Mouse (Mus musculus) MEL (cell line): Measurements from ENCODE around the gene Nkx2-3. TPM values are rescaled to one million over a fixed set of nuclear protein-coding genes. Genes with fewer than 3 reads are reported as not detected.

Experiments used
- DNase-seq: peaks from one replicate; pipeline ENCODE4 v3.0.0; 2011; ENCODE audit warnings: low read depth, low spot score
- H3K27ac ChIP-seq: 2 replicates; pipeline ENCODE4 v1.5.1; 2012; ENCODE audit warnings: low read depth, mild to moderate bottlenecking, control low read depth, low read length, moderate library complexity; ENCODE audit not compliant: control insufficient read depth
- H3K27me3 ChIP-seq, 2 experiments: fragments of 150-350 bp in 1 of 2; sonication (generic) in 1 of 2; 2 replicates each; pipeline ENCODE4 v1.6.1; 2012; ENCODE audit warnings: low read length in 2 of 2, mild to moderate bottlenecking in 2 of 2, improper control_type of control experiment in 1 of 2, moderate library complexity in 1 of 2; ENCODE audit not compliant: insufficient read depth in 2 of 2, control insufficient read depth in 1 of 2
- H3K36me3 ChIP-seq, 2 experiments: 2 replicates each; pipeline ENCODE4 v1.6.1; 2012 to 2014; ENCODE audit warnings: low read length in 2 of 2, improper control_type of control experiment in 1 of 2, inconsistent platforms in 1 of 2, mild to moderate bottlenecking in 1 of 2; ENCODE audit not compliant: insufficient read depth in 2 of 2, control insufficient read depth in 1 of 2
- H3K4me1 ChIP-seq, 2 experiments: fragments of 150-350 bp in 1 of 2; sonication (generic) in 1 of 2; 2 replicates each; pipeline ENCODE4 v1.6.1; 2012; ENCODE audit warnings: low read length in 2 of 2, improper control_type of control experiment in 1 of 2, mild to moderate bottlenecking in 1 of 2; ENCODE audit not compliant: insufficient read depth in 2 of 2, control insufficient read depth in 1 of 2
- H3K4me3 ChIP-seq, 2 experiments: fragments of 150-350 bp in 1 of 2; sonication (generic) in 1 of 2; 2 replicates each; pipeline ENCODE4 v1.5.1; 2012; ENCODE audit warnings: low read depth in 2 of 2, low read length in 2 of 2, mild to moderate bottlenecking in 2 of 2, moderate library complexity in 2 of 2, control low read depth in 1 of 2, improper control_type of control experiment in 1 of 2; ENCODE audit not compliant: control insufficient read depth in 1 of 2, insufficient read depth in 1 of 2
- H3K79me2 ChIP-seq: 2 replicates; pipeline ENCODE4 v1.6.1; 2012; ENCODE audit warnings: mild to moderate bottlenecking, low read length, moderate library complexity; ENCODE audit not compliant: control insufficient read depth, poor library complexity, insufficient read depth
- H3K9ac ChIP-seq: 2 replicates; pipeline ENCODE4 v1.6.1; 2012; ENCODE audit warnings: low read depth, mild to moderate bottlenecking, control low read depth, low read length, moderate library complexity; ENCODE audit not compliant: control insufficient read depth, poor library complexity, severe bottlenecking
- H3K9me3 ChIP-seq: fragments of 150-350 bp; sonication (generic); replicated peaks from 2 replicates; pipeline ENCODE4 v1.6.1; 2012; ENCODE audit warnings: mild to moderate bottlenecking, low read length, improper control_type of control experiment, moderate library complexity; ENCODE audit not compliant: insufficient read depth
- CTCF ChIP-seq, 3 experiments: IDR thresholded peaks in 2 of 3; conservative IDR thresholded peaks in 1 of 3; 2 replicates each; pipeline ENCODE4 v1.5.1; 2011 to 2012; ENCODE audit warnings: low read length in 3 of 3, low read depth in 2 of 3, mild to moderate bottlenecking in 2 of 3, improper control_type of control experiment in 1 of 3, inconsistent platforms in 1 of 3, mixed read lengths in 1 of 3, moderate library complexity in 1 of 3; ENCODE audit not compliant: control insufficient read depth in 1 of 3, insufficient read depth in 1 of 3, poor library complexity in 1 of 3, severe bottlenecking in 1 of 3
- EP300 ChIP-seq, 2 experiments: IDR thresholded peaks; 2 replicates each; pipeline ENCODE4 v1.6.1; 2011; ENCODE audit warnings: improper control_type of control experiment in 2 of 2, low read length in 2 of 2, low read depth in 1 of 2, mild to moderate bottlenecking in 1 of 2
- ETS1 ChIP-seq: IDR thresholded peaks from 2 replicates; pipeline ENCODE4 v1.6.1; 2012; ENCODE audit warnings: low read depth, mild to moderate bottlenecking, inconsistent platforms, low read length, improper control_type of control experiment, moderate library complexity
- HCFC1 ChIP-seq: IDR thresholded peaks from 2 replicates; pipeline ENCODE4 v1.6.1; 2012; ENCODE audit warnings: low read depth, mild to moderate bottlenecking, inconsistent platforms, low read length, improper control_type of control experiment, moderate library complexity
- JUND ChIP-seq: IDR thresholded peaks from 2 replicates; pipeline ENCODE4 v1.6.1; 2011; ENCODE audit warnings: low read depth, mild to moderate bottlenecking, improper control_type of control experiment, low read length
- MAFK ChIP-seq: IDR thresholded peaks from 2 replicates; pipeline ENCODE4 v1.6.1; 2011; ENCODE audit warnings: low read depth, mild to moderate bottlenecking, low read length, improper control_type of control experiment, borderline replicate concordance
- MYB ChIP-seq: IDR thresholded peaks from 2 replicates; pipeline ENCODE4 v1.6.1; 2011; ENCODE audit warnings: mild to moderate bottlenecking, low read depth, low read length, improper control_type of control experiment
- NELFE ChIP-seq: IDR thresholded peaks from 2 replicates; pipeline ENCODE4 v1.6.1; 2011; ENCODE audit warnings: low read depth, low read length, improper control_type of control experiment
- POLR2AphosphoS5 ChIP-seq: IDR thresholded peaks from 2 replicates; pipeline ENCODE4 v1.6.1; 2012; ENCODE audit warnings: low read depth, borderline replicate concordance, mild to moderate bottlenecking, inconsistent platforms, low read length, moderate library complexity, mixed read lengths
- RAD21 ChIP-seq: IDR thresholded peaks from 2 replicates; pipeline ENCODE4 v1.6.1; 2011; ENCODE audit warnings: mild to moderate bottlenecking, low read depth, low read length, improper control_type of control experiment
- RCOR1 ChIP-seq: IDR thresholded peaks from 2 replicates; pipeline ENCODE4 v1.6.1; 2012; ENCODE audit warnings: low read depth, mild to moderate bottlenecking, inconsistent platforms, low read length, improper control_type of control experiment
- SIN3A ChIP-seq: IDR thresholded peaks from 2 replicates; pipeline ENCODE4 v1.6.1; 2012; ENCODE audit warnings: low read length, improper control_type of control experiment, inconsistent platforms
- SMC3 ChIP-seq: IDR thresholded peaks from 2 replicates; pipeline ENCODE4 v1.6.1; 2011; ENCODE audit warnings: low read depth, low read length, improper control_type of control experiment
- TBP ChIP-seq: IDR thresholded peaks from 2 replicates; pipeline ENCODE4 v1.8.0; 2011; ENCODE audit warnings: low read depth, low read length, improper control_type of control experiment
- TCF12 ChIP-seq: IDR thresholded peaks from 2 replicates; pipeline ENCODE4 v1.6.1; 2014; ENCODE audit warnings: low read depth, mild to moderate bottlenecking, inconsistent platforms, low read length, improper control_type of control experiment, moderate library complexity
- UBTF ChIP-seq: IDR thresholded peaks from 2 replicates; pipeline ENCODE4 v1.6.1; 2012; ENCODE audit warnings: low read depth, mild to moderate bottlenecking, inconsistent platforms, low read length, improper control_type of control experiment, moderate library complexity, borderline replicate concordance; ENCODE audit not compliant: insufficient read depth
- USF1 ChIP-seq: IDR thresholded peaks from 2 replicates; pipeline ENCODE4 v1.6.1; 2014; ENCODE audit warnings: low read depth, mild to moderate bottlenecking, inconsistent platforms, low read length, improper control_type of control experiment, moderate library complexity
- ZC3H11A ChIP-seq: IDR thresholded peaks from 2 replicates; pipeline ENCODE4 v1.6.1; 2012; ENCODE audit warnings: low read depth, mild to moderate bottlenecking, inconsistent platforms, low read length, improper control_type of control experiment
- ZMIZ1 ChIP-seq: IDR thresholded peaks from 2 replicates; pipeline ENCODE4 v1.6.1; 2012; ENCODE audit warnings: low read depth, mild to moderate bottlenecking, inconsistent platforms, low read length, improper control_type of control experiment, moderate library complexity
- polyA plus RNA-seq, 2 experiments: library from polyadenylated mRNA; stranded (reverse) in 1 of 2; unstranded in 1 of 2; fragments of >175 nt in 1 of 2; fragments of >200 nt in 1 of 2; gene quantifications; 2 replicates each; pipeline versions ENCODE4 v1.2.1 to v1.2.4; 2012; ENCODE audit warnings: low replicate concordance in 2 of 2, low read depth in 1 of 2; ENCODE audit not compliant: insufficient read length in 2 of 2, insufficient read depth in 1 of 2, missing spikeins in 1 of 2
- total RNA-seq: library from RNA; depleted of rRNA; stranded (reverse); fragments of 300-350 nt; gene quantifications from 2 replicates; pipeline ENCODE4 v1.2.3, GENCODE M21; 2012

Nkx2-3 gene
- total and polyA plus RNA-seq, 3 experiments = not detected

DNA sequence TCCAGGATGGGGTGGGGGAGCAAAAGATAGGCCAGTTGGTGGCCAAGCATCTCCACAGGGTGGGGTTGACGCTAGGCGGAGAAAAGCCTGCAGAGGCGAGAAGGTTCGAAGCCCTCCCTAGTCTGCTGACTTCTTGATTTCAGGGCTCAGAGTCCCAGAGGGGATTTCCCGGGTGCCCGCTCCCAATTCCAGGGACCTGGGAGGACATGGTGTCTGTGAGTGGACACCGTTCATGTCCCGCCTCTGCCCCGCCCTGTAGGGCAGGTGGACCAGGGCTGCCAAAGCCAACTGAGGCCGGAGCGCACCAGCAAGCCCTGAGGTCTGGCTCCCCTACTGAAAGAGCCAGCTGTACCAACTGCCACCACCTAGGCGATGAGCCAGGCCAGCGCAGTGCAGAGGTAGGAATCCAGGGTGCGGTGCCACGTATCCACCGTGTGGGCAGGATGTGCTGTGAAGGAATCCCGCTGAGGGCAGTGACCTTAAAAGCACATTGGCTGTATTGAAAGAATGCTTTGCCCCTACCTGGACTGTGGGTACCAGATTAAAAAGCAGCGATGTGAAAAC is 7.9 kb downstream of the Nkx2-3 start:
- Histone ChIP-seq H3K9ac (no peak overlapping the region), H3K36me3 (no peaks in the 10 kb centered on the region), H3K27ac (no peak overlapping the region), H3K4me3 (no peak overlapping the region), H3K4me1 (no peaks in the 10 kb centered on the region), H3K27me3 (peaks cover 0 to 8% of the 10 kb centered on the region in 2 experiments; a peak in 3 of 4 replicates), H3K79me2 (no peaks in the 10 kb centered on the region), H3K9me3 (no peaks in the 10 kb centered on the region)
- DNase-seq = no peak
- TF ChIP-seq MYB (no peak), RAD21 (no peak), TCF12 (no peak), USF1 (no peak), CTCF (IDR thresholded peaks at IDR 0.05 in 2 of 3, conservative IDR thresholded peaks at IDR 0.05 in 1 of 3; ENCODE audit: control insufficient read depth in 1 of 3, insufficient read depth in 1 of 3, low read depth in 2 of 3, low read length in 3 of 3, poor library complexity in 1 of 3, severe bottlenecking in 1 of 3) (no peak), EP300 (IDR thresholded peaks at IDR 0.05; ENCODE audit: low read depth in 1 of 2, low read length in 2 of 2) (no peak), ZMIZ1 (no peak), UBTF (no peak), POLR2AphosphoS5 (no peak), HCFC1 (no peak), ETS1 (no peak), RCOR1 (no peak), TBP (no peak), NELFE (no peak)

DNA sequence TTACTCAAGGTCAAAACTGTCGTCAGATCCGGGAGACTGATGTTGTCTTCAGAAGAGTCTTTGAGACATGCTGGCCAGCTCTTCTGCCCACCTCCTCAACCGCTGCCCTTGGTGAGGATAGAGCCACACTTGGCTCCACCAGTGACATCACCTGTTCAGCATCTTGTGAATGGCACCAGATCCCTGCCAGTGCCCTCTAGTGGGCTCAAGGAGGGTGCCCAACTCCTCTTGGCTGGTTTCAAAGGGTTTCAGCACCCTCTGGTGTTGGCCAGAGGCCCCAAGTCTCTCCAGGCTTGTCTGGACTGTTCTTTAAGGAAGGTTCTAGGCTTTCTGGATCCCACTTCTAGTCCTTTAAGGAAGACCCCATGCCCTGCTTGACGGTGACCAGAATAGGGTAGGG is 11.8 kb downstream of the Nkx2-3 start:
- Histone ChIP-seq H3K79me2 (no peaks in the 10 kb centered on the region), H3K9ac (no peak overlapping the region), H3K4me3 (no peak overlapping the region), H3K27ac (no peak overlapping the region), H3K27me3 (peaks cover 0 to 6% of the 10 kb centered on the region in 2 experiments; a peak in 3 of 4 replicates), H3K4me1 (no peaks in the 10 kb centered on the region), H3K36me3 (no peaks in the 10 kb centered on the region), H3K9me3 (no peaks in the 10 kb centered on the region)
- peak; percentile 78 for DNase-seq
- TF ChIP-seq JUND (peak; percentile 28; the same call in 1 of the 2 replicates), SMC3 (peak; percentile 100), RAD21 (peak; percentile 95), MYB (no peak), SIN3A (0 out of 2 replicates have a peak, but pooled peaks have one; percentile 47), CTCF (IDR thresholded peaks at IDR 0.05 in 2 of 3, conservative IDR thresholded peaks at IDR 0.05 in 1 of 3; ENCODE audit: control insufficient read depth in 1 of 3, insufficient read depth in 1 of 3, low read depth in 2 of 3, low read length in 3 of 3, poor library complexity in 1 of 3, severe bottlenecking in 1 of 3) (peak in 2 of 3 experiments; percentile 69 to 93), MAFK (no peak), ZC3H11A (peak; percentile 94)
